Mouse (Mus musculus) kidney, embryonic 16.5 days (tissue): ENCODE results near the gene Lmnb2. TPM values are rescaled to one million over a fixed set of nuclear protein-coding genes. Genes with fewer than 3 reads are reported as not detected.

Experiments used
- ATAC-seq: fragments of 200-750 bp; cut with Nextera tagmentation; 2 replicates; pipeline ENCODE4 v1.8.0; 2017; ENCODE audit warnings: moderate TSS enrichment; ENCODE audit not compliant: low FRiP score, low TSS enrichment
- H3K27ac ChIP-seq: fragments of 300-500 bp; sonication (generic); 2 replicates; pipeline ENCODE4 v1.5.1; 2014; ENCODE audit warnings: low read length
- H3K27me3 ChIP-seq: fragments of 300-500 bp; sonication (generic); 2 replicates; pipeline ENCODE4 v1.6.1; 2014; ENCODE audit warnings: low read length, control low read depth, mixed read lengths; ENCODE audit not compliant: insufficient read depth
- H3K36me3 ChIP-seq: fragments of 300-500 bp; sonication (generic); 2 replicates; pipeline ENCODE4 v1.6.1; 2014; ENCODE audit warnings: low read length, control low read depth, mixed read lengths; ENCODE audit not compliant: insufficient read depth
- H3K4me1 ChIP-seq: fragments of 300-500 bp; sonication (generic); 2 replicates; pipeline ENCODE4 v1.6.1; 2014; ENCODE audit warnings: low read length, control low read depth, mixed read lengths; ENCODE audit not compliant: insufficient read depth
- H3K4me2 ChIP-seq: fragments of 300-500 bp; sonication (generic); replicated peaks from 2 replicates; pipeline ENCODE4 v1.6.1; 2014; ENCODE audit warnings: low read depth, low read length
- H3K4me3 ChIP-seq: fragments of 300-500 bp; sonication (generic); 2 replicates; pipeline ENCODE4 v1.5.1; 2014; ENCODE audit warnings: mild to moderate bottlenecking, low read length
- H3K9ac ChIP-seq: fragments of 300-500 bp; sonication (generic); replicated peaks from 2 replicates; pipeline ENCODE4 v1.6.1; 2014; ENCODE audit warnings: low read length
- H3K9me3 ChIP-seq: fragments of 300-500 bp; sonication (generic); 2 replicates; pipeline ENCODE4 v1.6.1; 2016; ENCODE audit warnings: low read length, control low read depth
- WGBS: fragments of 180-500 bp; shearing (Covaris S2); extraction: QIAGEN DNeasy Blood & Tissue Kit; methylation state at CpG from one replicate; pipeline ENCODE4 v1.1.7; 2014; 5-methylcytosine and 5-hydroxymethylcytosine counted together
- polyA plus RNA-seq: library from polyadenylated mRNA; unstranded; fragments of >200 nt; fragmentation: Nextera tagmentation; extraction: Ambion mirVana; gene quantifications from 2 replicates; pipeline ENCODE4 v1.2.1, GENCODE M21; 2015

Gene Lmnb2
- polyA plus RNA-seq, 1 experiment from 2014 or later = 61.8 TPM

DNA sequence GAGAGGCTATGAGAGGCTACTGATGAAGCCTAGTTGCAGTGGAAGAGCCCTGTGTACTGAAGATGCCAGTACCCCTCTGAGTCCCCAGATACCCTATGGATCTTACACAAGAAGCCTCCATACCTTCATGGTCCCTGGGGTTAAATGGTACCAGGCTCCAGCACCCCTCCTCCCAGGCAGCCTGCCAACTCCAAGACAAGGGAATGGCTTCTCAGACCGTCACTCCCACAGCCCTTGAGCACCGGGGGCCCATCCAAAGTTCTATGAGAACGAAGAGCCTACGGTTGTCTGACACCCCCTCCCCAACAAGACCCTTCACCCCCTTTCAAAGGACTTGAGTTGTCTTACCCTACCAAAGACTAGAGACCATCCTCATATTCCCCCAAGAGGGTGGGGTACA lies 2.3 kb downstream of the Lmnb2 start:
- ATAC-seq = no peak
- Histone ChIP-seq H3K27ac (no peak overlapping the region), H3K36me3 (peaks cover 24% of the 10 kb centered on the region), H3K4me2 (no peak overlapping the region), H3K4me1 (peaks cover 9% of the 10 kb centered on the region), H3K27me3 (no peaks in the 10 kb centered on the region), H3K4me3 (no peak overlapping the region), H3K9ac (no peak overlapping the region), H3K9me3 (no peaks in the 10 kb centered on the region)
- WGBS = 79% methylated on average over 4 of the region's 4 CpGs

DNA sequence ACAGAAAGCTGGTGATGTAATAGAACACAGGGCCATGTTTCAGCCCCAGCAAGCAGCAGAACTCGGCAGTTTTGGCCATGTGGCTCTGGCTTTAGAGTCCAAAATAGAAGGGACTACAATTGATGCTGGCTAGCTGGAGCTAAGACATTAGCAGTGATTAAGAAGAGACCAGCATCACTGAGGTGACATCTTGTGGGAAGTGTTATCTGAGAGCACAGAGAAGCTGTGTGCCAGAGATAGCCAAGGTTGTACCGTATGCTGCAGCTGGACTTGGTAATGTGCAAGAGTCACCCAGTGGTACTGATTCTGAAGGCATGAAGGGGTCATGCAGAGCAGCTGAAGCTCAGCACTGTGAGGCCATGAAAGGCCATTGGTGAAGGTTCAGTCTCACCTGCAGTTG lies 2.8 kb downstream of the Lmnb2 start:
- Histone ChIP-seq H3K27me3 (no peaks in the 10 kb centered on the region), H3K27ac (no peak overlapping the region), H3K36me3 (peaks cover 26% of the 10 kb centered on the region), H3K4me2 (no peak overlapping the region), H3K9me3 (no peaks in the 10 kb centered on the region), H3K9ac (no peak overlapping the region), H3K4me1 (peaks cover 9% of the 10 kb centered on the region), H3K4me3 (no peak overlapping the region)
- 84% methylated on average over 2 of the region's 2 CpGs for WGBS
- ATAC-seq = no peak

DNA sequence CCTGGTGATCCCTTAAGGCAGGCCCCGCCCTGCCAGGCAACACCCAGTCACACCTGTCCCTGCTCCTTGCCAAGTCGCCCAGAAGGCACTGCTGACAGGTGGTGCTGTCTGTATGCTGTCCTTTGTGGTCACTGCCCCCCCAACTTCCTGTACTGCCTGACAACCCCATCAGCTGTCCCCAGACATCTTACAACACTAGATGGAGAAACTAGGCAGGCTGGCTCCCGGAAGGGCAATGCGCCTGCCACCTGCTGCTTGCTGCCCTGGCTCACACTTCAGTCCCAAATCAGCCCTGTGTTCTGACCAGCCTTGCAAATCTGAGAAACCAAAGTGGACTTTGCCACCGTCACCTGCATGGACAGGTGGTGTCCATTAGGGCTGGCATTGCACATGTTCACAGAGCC lies 3.8 kb downstream of the Lmnb2 start:
- Histone ChIP-seq H3K9ac (no peak overlapping the region), H3K27me3 (no peaks in the 10 kb centered on the region), H3K9me3 (no peaks in the 10 kb centered on the region), H3K4me3 (no peak overlapping the region), H3K4me1 (peaks cover 9% of the 10 kb centered on the region), H3K27ac (no peak overlapping the region), H3K36me3 (peaks cover 33% of the 10 kb centered on the region), H3K4me2 (no peak overlapping the region)
- 91% methylated on average over 5 of the region's 5 CpGs for WGBS
- ATAC-seq = no peak

DNA sequence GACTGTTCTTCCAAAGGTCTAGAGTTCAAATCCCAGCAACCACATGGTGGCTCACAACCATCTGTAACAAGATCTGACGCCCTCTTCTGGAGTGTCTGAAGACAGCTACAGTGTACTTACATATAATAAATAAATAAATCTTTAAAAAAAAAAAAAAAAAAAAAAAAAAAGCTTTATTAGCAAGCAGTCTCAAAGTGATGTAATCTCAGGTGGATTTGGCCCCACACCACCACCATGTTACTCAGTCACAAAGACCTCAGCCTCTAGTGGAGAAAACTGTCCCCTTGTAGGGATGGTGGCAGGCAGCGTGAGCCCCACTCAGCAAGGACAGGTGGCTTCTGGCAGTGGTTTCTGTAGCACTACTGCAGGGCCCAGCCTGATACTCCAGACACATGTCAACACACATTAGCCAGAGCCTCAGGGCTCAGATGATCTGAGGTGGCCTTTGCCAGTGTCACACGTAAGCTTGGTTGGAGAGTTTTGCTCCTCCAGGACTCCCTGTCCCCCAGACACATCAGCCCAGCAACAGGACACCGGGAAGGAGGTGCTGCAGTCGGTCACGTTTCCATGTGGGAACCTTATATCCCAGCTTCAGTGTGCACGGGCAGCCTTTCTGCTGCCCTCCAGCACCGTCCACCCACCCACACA lies 4.6 kb downstream of the Lmnb2 start:
- H3K4me3 ChIP-seq = no peak overlapping the region
- peaks cover 40% of the 10 kb centered on the region for H3K36me3 ChIP-seq
- no peak overlapping the region for H3K4me2 ChIP-seq
- peaks cover 9% of the 10 kb centered on the region for H3K4me1 ChIP-seq
- WGBS = 77% methylated on average over 7 of the region's 8 CpGs
- no peaks in the 10 kb centered on the region for H3K27me3 ChIP-seq
- H3K9ac ChIP-seq = no peak overlapping the region
- H3K9me3 ChIP-seq = no peaks in the 10 kb centered on the region
- ATAC-seq = no peak
- no peak overlapping the region for H3K27ac ChIP-seq

DNA sequence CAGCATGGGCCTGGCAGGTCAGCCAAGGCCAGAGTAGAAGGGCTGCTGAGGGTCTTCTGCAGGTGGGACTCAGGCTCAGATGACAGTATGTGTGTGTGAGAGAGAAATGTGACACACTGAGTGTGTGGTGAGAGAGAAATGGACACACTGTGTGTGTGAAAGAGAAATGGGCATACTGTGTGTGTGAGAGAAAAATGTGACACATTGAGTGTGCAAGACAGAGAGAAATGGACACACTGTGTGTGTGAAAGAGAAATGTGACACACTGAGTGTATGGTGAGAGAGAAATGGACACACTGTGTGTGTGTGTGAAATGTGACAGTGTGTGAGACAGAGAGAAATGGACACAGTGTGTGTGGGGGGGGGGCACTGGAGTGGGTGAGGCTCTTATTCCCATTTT lies 6.2 kb downstream of the Lmnb2 start:
- no peak for ATAC-seq
- Histone ChIP-seq H3K27ac (no peak overlapping the region), H3K9ac (no peak overlapping the region), H3K36me3 (peaks cover 52% of the 10 kb centered on the region), H3K4me2 (no peak overlapping the region), H3K27me3 (no peaks in the 10 kb centered on the region), H3K4me1 (0 out of 2 replicates have a peak, but pooled peaks cover 4% of the 10 kb centered on the region), H3K9me3 (no peaks in the 10 kb centered on the region), H3K4me3 (no peak overlapping the region)

DNA sequence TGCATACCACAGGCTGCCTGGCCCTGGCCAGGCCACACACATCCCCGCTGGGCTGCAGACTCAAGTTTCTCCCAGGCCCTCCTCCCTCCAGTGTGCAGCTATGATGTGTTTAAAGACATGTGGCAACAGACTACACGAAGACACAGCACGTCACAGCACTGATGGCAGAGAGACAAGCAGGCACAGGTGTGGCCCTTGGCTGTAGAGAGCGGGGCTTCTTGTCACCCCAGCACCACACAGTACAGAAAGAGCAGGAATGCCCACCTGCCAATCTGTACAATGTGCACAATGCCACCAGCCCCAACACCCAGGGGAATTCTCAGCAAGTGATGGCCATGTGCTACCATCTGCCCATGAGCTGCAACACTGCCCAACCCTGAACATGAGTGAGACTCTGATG lies 6.7 kb downstream of the Lmnb2 start:
- no peak for ATAC-seq
- H3K9ac ChIP-seq = no peak overlapping the region
- no peak overlapping the region for H3K27ac ChIP-seq
- H3K4me3 ChIP-seq = no peak overlapping the region
- H3K27me3 ChIP-seq = no peaks in the 10 kb centered on the region
- H3K4me1 ChIP-seq = no peaks in the 10 kb centered on the region
- no peak overlapping the region for H3K4me2 ChIP-seq
- 93% methylated on average over 4 of the region's 4 CpGs for whole genome bisulfite sequencing
- H3K36me3 ChIP-seq = peaks cover 54% of the 10 kb centered on the region
- H3K9me3 ChIP-seq = no peaks in the 10 kb centered on the region

DNA sequence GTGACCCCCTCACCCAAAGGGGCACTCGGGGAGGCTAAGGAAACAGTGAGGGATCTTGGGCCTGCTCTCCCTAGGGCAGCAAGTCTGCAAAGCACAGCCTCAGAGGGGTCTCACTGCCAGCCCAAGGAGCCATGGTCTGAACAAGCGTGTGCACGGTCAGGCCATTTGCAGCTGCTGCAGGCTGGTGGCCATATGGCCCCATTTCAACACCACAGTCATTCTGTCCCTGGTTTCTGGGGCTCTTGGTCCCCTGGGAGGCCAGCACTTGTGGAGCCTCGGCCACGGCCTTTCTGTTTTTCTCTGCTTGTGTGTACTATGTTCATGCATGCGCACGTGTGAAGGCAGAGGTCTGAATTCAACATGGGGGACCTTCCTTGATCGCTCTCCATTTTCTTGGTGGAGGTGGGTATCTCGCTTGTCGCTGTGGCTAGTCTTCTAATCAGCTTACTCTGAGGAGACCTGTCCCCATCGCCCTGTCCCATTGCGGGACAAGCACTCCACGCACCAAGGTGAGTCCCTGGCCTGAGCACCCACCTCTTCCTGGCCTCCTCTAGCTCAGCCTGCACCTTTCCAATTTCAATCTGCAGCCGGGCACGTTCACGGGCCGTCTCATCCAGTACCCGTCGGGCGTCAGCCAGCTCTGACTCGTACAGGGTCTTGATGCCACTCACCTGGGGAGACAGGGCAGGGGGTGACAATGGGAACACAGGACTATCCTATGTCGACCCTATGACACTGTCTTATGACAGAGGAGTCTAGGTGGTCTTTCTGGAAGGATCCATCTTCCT lies 8.5 kb downstream of the Lmnb2 start:
- Histone ChIP-seq H3K36me3 (peaks cover 65% of the 10 kb centered on the region), H3K4me1 (no peaks in the 10 kb centered on the region), H3K4me2 (no peak overlapping the region), H3K9me3 (no peaks in the 10 kb centered on the region), H3K4me3 (no peak overlapping the region), H3K9ac (no peak overlapping the region), H3K27ac (no peak overlapping the region), H3K27me3 (no peaks in the 10 kb centered on the region)
- ATAC-seq = no peak
- 90% methylated on average over 22 of the region's 22 CpGs for WGBS

DNA sequence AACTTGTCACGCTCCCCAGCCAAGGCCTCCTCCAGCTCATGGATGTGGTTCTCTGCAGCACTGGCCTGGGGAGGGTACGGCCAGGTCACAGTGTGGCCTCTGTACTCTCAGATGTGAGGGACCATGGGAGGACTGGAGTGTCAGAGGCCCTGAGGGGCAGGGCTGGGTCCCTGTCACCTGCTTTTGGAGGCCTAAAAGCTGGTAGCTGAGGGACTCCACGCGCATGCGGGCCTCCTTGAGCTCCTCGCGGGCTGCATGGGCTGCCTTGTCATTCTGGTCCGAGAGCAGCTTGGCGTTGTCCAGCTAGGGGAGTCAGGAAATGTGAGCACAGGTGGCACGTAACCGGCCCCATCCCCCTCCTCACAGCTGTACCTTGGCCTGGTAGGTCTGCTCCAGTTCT lies 13.3 kb downstream of the Lmnb2 start:
- Histone ChIP-seq H3K27me3 (no peaks in the 10 kb centered on the region), H3K4me2 (no peak overlapping the region), H3K36me3 (peaks cover 61% of the 10 kb centered on the region), H3K9me3 (no peaks in the 10 kb centered on the region), H3K4me1 (peaks cover 2% of the 10 kb centered on the region), H3K27ac (no peak overlapping the region), H3K9ac (no peak overlapping the region), H3K4me3 (no peak overlapping the region)
- ATAC-seq = no peak
- WGBS = 83% methylated on average over 11 of the region's 11 CpGs

DNA sequence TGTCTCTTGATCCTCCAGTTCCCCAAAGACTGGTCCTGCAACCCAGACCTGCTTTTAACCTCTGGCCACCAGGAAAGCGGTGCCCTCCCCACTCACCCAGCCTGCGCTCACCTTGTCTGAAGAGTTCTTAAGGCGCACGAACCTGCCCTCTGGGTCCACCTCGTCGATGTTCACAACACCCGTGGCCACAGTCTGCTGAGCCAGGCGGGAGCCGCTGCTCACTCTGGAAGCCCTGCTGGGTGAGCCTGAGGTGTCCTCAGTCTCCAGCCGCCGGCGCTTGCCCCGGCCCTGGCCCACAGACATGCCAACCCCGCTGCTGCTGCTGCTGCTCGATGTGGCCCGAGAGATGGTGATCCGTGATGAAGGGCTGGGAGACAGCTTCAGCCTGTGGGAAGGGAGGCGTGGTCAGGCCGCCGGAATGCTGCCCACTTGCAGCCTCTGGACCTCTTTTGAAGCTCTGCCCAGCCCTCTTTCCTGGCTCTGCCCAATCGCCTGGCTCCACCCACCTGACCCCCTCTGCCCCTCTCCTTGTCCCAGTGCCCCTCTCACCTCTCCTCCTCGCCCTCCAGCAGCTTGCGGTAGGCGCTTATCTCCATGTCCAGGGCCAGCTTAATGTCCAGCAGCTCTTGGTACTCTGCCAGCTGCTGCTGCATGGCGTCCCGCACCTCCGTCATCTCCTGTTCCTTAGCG lies 13.9 kb downstream of the Lmnb2 start:
- Histone ChIP-seq H3K9ac (no peak overlapping the region), H3K4me1 (peaks cover 7% of the 10 kb centered on the region), H3K27ac (no peak overlapping the region), H3K4me3 (no peak overlapping the region), H3K36me3 (peaks cover 55% of the 10 kb centered on the region), H3K9me3 (no peaks in the 10 kb centered on the region), H3K4me2 (no peak overlapping the region), H3K27me3 (no peaks in the 10 kb centered on the region)
- no peak for ATAC-seq
- WGBS = 82% methylated on average over 28 of the region's 28 CpGs

DNA sequence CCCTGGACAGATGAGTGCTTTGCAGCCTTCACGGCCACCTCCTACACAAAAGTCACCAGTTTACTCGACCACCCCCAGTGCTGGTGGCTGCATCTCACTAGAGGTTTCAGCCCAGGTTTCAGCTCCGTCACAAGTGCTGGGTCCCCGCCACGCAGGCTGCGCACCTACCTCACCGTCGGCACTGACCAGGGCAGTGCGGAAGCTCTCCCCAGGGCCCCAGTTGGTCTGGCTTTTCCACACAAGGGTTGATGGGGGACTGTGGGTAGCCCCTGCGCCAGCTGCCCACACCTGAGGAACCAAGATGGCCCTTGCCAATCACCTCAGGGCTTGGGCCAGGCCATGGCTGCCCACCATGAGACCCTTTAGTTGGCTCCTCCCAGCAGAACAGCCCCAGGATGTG lies 14.8 kb downstream of the Lmnb2 start:
- peaks cover 7% of the 10 kb centered on the region for H3K4me1 ChIP-seq
- no peaks in the 10 kb centered on the region for H3K9me3 ChIP-seq
- no peak overlapping the region for H3K9ac ChIP-seq
- H3K36me3 ChIP-seq = peaks cover 54% of the 10 kb centered on the region
- no peak for ATAC-seq
- WGBS = 89% methylated on average over 10 of the region's 10 CpGs
- no peak overlapping the region for H3K4me2 ChIP-seq
- H3K27ac ChIP-seq = no peak overlapping the region
- no peaks in the 10 kb centered on the region for H3K27me3 ChIP-seq
- no peak overlapping the region for H3K4me3 ChIP-seq
